Mouse (Mus musculus) E14TG2a.4 (cell line): ENCODE data around the gene Clcn3.

ENCODE experiments used
- CTCF ChIP-seq: conservative IDR thresholded peaks from 2 replicates; pipeline ENCODE4 v1.5.1; 2014; ENCODE audit warnings: low read length
- NANOG ChIP-seq: IDR thresholded peaks from 2 replicates; pipeline ENCODE4 v1.6.1; 2014; ENCODE audit warnings: borderline replicate concordance, low read length, mixed read lengths

DNA sequence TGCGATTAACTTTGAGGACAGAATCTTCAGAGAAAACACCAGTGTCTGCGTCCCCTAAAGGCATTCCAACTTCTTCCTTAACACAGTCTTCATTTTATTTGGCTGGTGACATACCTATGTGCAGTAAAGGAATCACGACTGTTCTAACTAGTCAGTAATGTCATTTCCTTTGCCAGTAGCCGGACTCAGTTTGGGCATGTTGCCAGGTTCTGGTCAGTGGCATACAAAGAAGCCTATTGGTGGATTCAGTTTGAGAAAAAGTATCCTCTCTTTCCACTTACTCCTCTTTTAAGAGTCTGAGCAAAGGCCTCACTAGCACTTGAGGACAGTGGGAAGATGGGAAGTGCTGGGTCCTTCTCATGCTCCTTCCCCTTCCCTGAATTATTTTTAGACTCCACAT, 11.3 kb downstream of the Clcn3 start:
- TF ChIP-seq CTCF: no peak
- TF ChIP-seq NANOG: no peak
